Mouse (Mus musculus) right cerebral cortex, postnatal 25 days (tissue): ENCODE measurements at regions not wholly inside any gene's neighbourhood (a gene's known extent, or its start where the extent isn't known, plus 50 kb on each side); places are given as distances from the start of the nearest gene placed in this dataset.
A peak's percentile ranks its signal among the peaks of the same experiment; 100 is the strongest.

Source experiments
- DNase-seq: peaks from one replicate; pipeline ENCODE4 v3.0.0; 2022

- no peak for DNase-seq
Observed at GRCm38 (mm10) chr3:148315286-148315685, 675.1 kb downstream of the Adgrl2 start.

- DNase-seq, result no peak
Observed at GRCm38 (mm10) chr3:148295515-148295914, 694.8 kb downstream of the Adgrl2 start.

- DNase-seq, result no peak
Observed at GRCm38 (mm10) chr3:148278978-148279377, 711.4 kb downstream of the Adgrl2 start.

GRCm38 (mm10) chr3:148272159-148272848 lies 718.1 kb downstream of the Adgrl2 start:
- no peak for DNase-seq

GRCm38 (mm10) chr3:148268812-148269211 lies 721.5 kb downstream of the Adgrl2 start:
- DNase-seq, result no peak

- no peak for DNase-seq
Observed at GRCm38 (mm10) chr3:148259211-148259610, 731.1 kb downstream of the Adgrl2 start.

GRCm38 (mm10) chr3:148248617-148249016 lies 741.7 kb downstream of the Adgrl2 start:
- peak; percentile 5 for DNase-seq

GRCm38 (mm10) chr3:148246786-148247185 lies 743.6 kb downstream of the Adgrl2 start:
- DNase-seq, result no peak

- DNase-seq, result no peak
Observed at GRCm38 (mm10) chr3:148238093-148238492, 752.3 kb downstream of the Adgrl2 start.

- no peak for DNase-seq
Observed at GRCm38 (mm10) chr3:148237555-148237954, 752.8 kb downstream of the Adgrl2 start.

GRCm38 (mm10) chr3:148233616-148234015 lies 756.7 kb downstream of the Adgrl2 start:
- DNase-seq, result no peak

- no peak for DNase-seq
Observed at GRCm38 (mm10) chr3:148229192-148229591, 761.2 kb downstream of the Adgrl2 start.

- no peak for DNase-seq
Observed at GRCm38 (mm10) chr3:148228002-148228707, 762.2 kb downstream of the Adgrl2 start.

GRCm38 (mm10) chr3:148220826-148221225 lies 769.5 kb downstream of the Adgrl2 start:
- DNase-seq, result no peak

GRCm38 (mm10) chr3:148220024-148220590 lies 770.2 kb downstream of the Adgrl2 start:
- no peak for DNase-seq

GRCm38 (mm10) chr3:148202148-148202547 lies 788.2 kb downstream of the Adgrl2 start:
- DNase-seq, result no peak

- DNase-seq, result no peak
Observed at GRCm38 (mm10) chr3:148186704-148187103, 803.7 kb downstream of the Adgrl2 start.

- DNase-seq, result no peak
Observed at GRCm38 (mm10) chr3:148167556-148167955, 822.8 kb downstream of the Adgrl2 start.

GRCm38 (mm10) chr3:148159059-148159458 lies 831.3 kb downstream of the Adgrl2 start:
- no peak for DNase-seq

GRCm38 (mm10) chr3:148158533-148158932 lies 831.8 kb downstream of the Adgrl2 start:
- no peak for DNase-seq

GRCm38 (mm10) chr3:148143776-148144175 lies 846.6 kb downstream of the Adgrl2 start:
- no peak for DNase-seq

GRCm38 (mm10) chr3:148136791-148137251 lies 853.5 kb downstream of the Adgrl2 start:
- DNase-seq, result no peak

GRCm38 (mm10) chr3:148134646-148135045 lies 855.7 kb downstream of the Adgrl2 start:
- DNase-seq, result no peak

- no peak for DNase-seq
Observed at GRCm38 (mm10) chr3:148115576-148115975, 874.8 kb downstream of the Adgrl2 start.
